Mouse (Mus musculus) liver, adult 2 months (tissue): Measurements from ENCODE around the gene Slc30a5.
A peak's percentile ranks its signal among the peaks of the same experiment; 100 is the strongest.

ENCODE experiments used
- CTCF ChIP-seq: fragments of 200-500 bp; IDR thresholded peaks from 2 replicates; pipeline ENCODE4 v1.5.1; 2011; ENCODE audit warnings: low read depth, low read length, control low read depth
- POLR2A ChIP-seq: fragments of 200-500 bp; IDR thresholded peaks from 2 replicates; pipeline ENCODE4 v1.6.1; 2011; ENCODE audit warnings: low read length, control low read depth; ENCODE audit not compliant: insufficient read depth; ENCODE audit errors: extremely low read depth

GRCm38 (mm10) chr13:100786414-100786867 lies 46.8 kb downstream of the Slc30a5 start, which contains the start of gene Ccnb1:
- TF ChIP-seq CTCF (peak; percentile 80), POLR2A (peak; percentile 48; the same call in 1 of the 2 replicates)
